Mouse (Mus musculus): Measurements from ENCODE around the gene Rgs2. TPM values are rescaled to one million over a fixed set of nuclear protein-coding genes. Genes with fewer than 3 reads are reported as not detected.
A peak's percentile ranks its signal among the peaks of the same experiment; 100 is the strongest.

Gene Rgs2
- polyA plus RNA-seq (2016; fragmentation: Nextera tagmentation; extraction: Ambion mirVana), result 48.0 and 54.3 TPM in 2 replicates

- under 1% methylated on average over 57 of the region's 57 CpGs for WGBS
- Histone ChIP-seq H3K4me1 (peaks cover 46% of the 10 kb centered on the region), H3K27ac (replicated peaks) (peak within 1 kb of the TSS; percentile 88), H3K9me3 (replicated peaks) (no peaks in the 10 kb centered on the region), H3K36me3 (peaks cover 23% of the 10 kb centered on the region), H3K4me3 (peak within 1 kb of the TSS; percentile 64), H3K27me3 (ENCODE audit: low read depth, poor library complexity, severe bottlenecking) (no peaks in the 10 kb centered on the region)
- peak; percentile 97 for DNase-seq (ENCODE audit: low spot score)
These were observed at the start of gene Rgs2 for GRCm38 (mm10) chr1:144003904-144004740. TSS of gene Rgs2 (minus strand) at chr1:144004161.

- Histone ChIP-seq H3K4me3 (no peak overlapping the region), H3K9me3 (replicated peaks) (no peaks in the 10 kb centered on the region), H3K36me3 (no peaks in the 10 kb centered on the region), H3K27ac (replicated peaks) (no peak overlapping the region), H3K27me3 (ENCODE audit: low read depth, poor library complexity, severe bottlenecking) (no peaks in the 10 kb centered on the region), H3K4me1 (no peaks in the 10 kb centered on the region)
- no peak for DNase-seq (ENCODE audit: low spot score)
- 88% methylated on average over 4 of the region's 4 CpGs for WGBS
These were observed 49.4 kb upstream of the Rgs2 start for GRCm38 (mm10) chr1:144053401-144053800.

- WGBS, result 94% methylated on average over 2 of the region's 2 CpGs
- DNase-seq (ENCODE audit: low spot score), result no peak
- Histone ChIP-seq H3K4me1 (no peaks in the 10 kb centered on the region), H3K4me3 (no peak overlapping the region), H3K27me3 (ENCODE audit: low read depth, poor library complexity, severe bottlenecking) (no peaks in the 10 kb centered on the region), H3K36me3 (no peaks in the 10 kb centered on the region), H3K27ac (replicated peaks) (no peak overlapping the region), H3K9me3 (replicated peaks) (no peaks in the 10 kb centered on the region)
These were observed 37.9 kb upstream of the Rgs2 start for GRCm38 (mm10) chr1:144041826-144042225.

GRCm38 (mm10) chr1:144033498-144033897 lies 29.5 kb upstream of the Rgs2 start:
- no peaks in the 10 kb centered on the region for H3K27me3 ChIP-seq (ENCODE audit: low read depth, poor library complexity, severe bottlenecking)
- H3K4me1 ChIP-seq, result no peaks in the 10 kb centered on the region
- H3K9me3 ChIP-seq (replicated peaks), result no peaks in the 10 kb centered on the region
- H3K4me3 ChIP-seq, result no peak overlapping the region
- DNase-seq (ENCODE audit: low spot score), result no peak
- 85% methylated on average over 1 of the region's 1 CpGs for WGBS
- H3K36me3 ChIP-seq, result no peaks in the 10 kb centered on the region
- H3K27ac ChIP-seq (replicated peaks), result no peak overlapping the region

GRCm38 (mm10) chr1:144030499-144030898 lies 26.5 kb upstream of the Rgs2 start:
- 74% methylated on average over 6 of the region's 6 CpGs for WGBS
- Histone ChIP-seq H3K4me3 (no peak overlapping the region), H3K36me3 (no peaks in the 10 kb centered on the region), H3K9me3 (replicated peaks) (no peaks in the 10 kb centered on the region), H3K27me3 (ENCODE audit: low read depth, poor library complexity, severe bottlenecking) (no peaks in the 10 kb centered on the region), H3K4me1 (no peaks in the 10 kb centered on the region), H3K27ac (replicated peaks) (no peak overlapping the region)
- no peak for DNase-seq (ENCODE audit: low spot score)

- no peak overlapping the region for H3K4me3 ChIP-seq
- H3K36me3 ChIP-seq, result no peaks in the 10 kb centered on the region
- no peaks in the 10 kb centered on the region for H3K27me3 ChIP-seq (ENCODE audit: low read depth, poor library complexity, severe bottlenecking)
- no peaks in the 10 kb centered on the region for H3K4me1 ChIP-seq
- DNase-seq (ENCODE audit: low spot score), result no peak
- H3K9me3 ChIP-seq (replicated peaks), result no peaks in the 10 kb centered on the region
- no peak overlapping the region for H3K27ac ChIP-seq (replicated peaks)
- 92% methylated on average over 10 of the region's 10 CpGs for WGBS
These were observed 25.7 kb upstream of the Rgs2 start for GRCm38 (mm10) chr1:144029679-144030078.

GRCm38 (mm10) chr1:144018417-144018958 lies 14.5 kb upstream of the Rgs2 start:
- Histone ChIP-seq H3K4me3 (no peak overlapping the region), H3K9me3 (replicated peaks) (no peaks in the 10 kb centered on the region), H3K27ac (replicated peaks) (no peak overlapping the region), H3K27me3 (ENCODE audit: low read depth, poor library complexity, severe bottlenecking) (no peaks in the 10 kb centered on the region), H3K4me1 (no peaks in the 10 kb centered on the region; the same call in 1 of the 2 replicates), H3K36me3 (no peaks in the 10 kb centered on the region)
- no peak for DNase-seq (ENCODE audit: low spot score)
- WGBS, result 85% methylated on average over 7 of the region's 7 CpGs

GRCm38 (mm10) chr1:144013913-144014312 lies 10.0 kb upstream of the Rgs2 start:
- DNase-seq (ENCODE audit: low spot score), result no peak
- H3K4me1 ChIP-seq, result no peaks in the 10 kb centered on the region; the same call in 1 of the 2 replicates
- no peak overlapping the region for H3K27ac ChIP-seq (replicated peaks)
- H3K27me3 ChIP-seq (ENCODE audit: low read depth, poor library complexity, severe bottlenecking), result no peaks in the 10 kb centered on the region
- no peaks in the 10 kb centered on the region for H3K9me3 ChIP-seq (replicated peaks)
- H3K4me3 ChIP-seq, result no peak overlapping the region
- no peaks in the 10 kb centered on the region for H3K36me3 ChIP-seq

GRCm38 (mm10) chr1:144007341-144007740 lies 3.4 kb upstream of the Rgs2 start:
- Histone ChIP-seq H3K4me3 (no peak overlapping the region), H3K27ac (replicated peaks) (no peak overlapping the region), H3K4me1 (peaks cover 36% of the 10 kb centered on the region), H3K36me3 (peaks cover under 1% of the 10 kb centered on the region; the same call in 1 of the 2 replicates), H3K9me3 (replicated peaks) (no peaks in the 10 kb centered on the region), H3K27me3 (ENCODE audit: low read depth, poor library complexity, severe bottlenecking) (no peaks in the 10 kb centered on the region)
- 77% methylated on average over 6 of the region's 6 CpGs for WGBS
- DNase-seq (ENCODE audit: low spot score), result no peak

- Histone ChIP-seq H3K9me3 (replicated peaks) (no peaks in the 10 kb centered on the region), H3K4me1 (peaks cover 41% of the 10 kb centered on the region), H3K27me3 (ENCODE audit: low read depth, poor library complexity, severe bottlenecking) (no peaks in the 10 kb centered on the region), H3K27ac (replicated peaks) (peak overlapping the region; percentile 76), H3K4me3 (peak overlapping the region; percentile 26), H3K36me3 (peaks cover 9% of the 10 kb centered on the region)
- WGBS, result 5% methylated on average over 8 of the region's 8 CpGs
- DNase-seq (ENCODE audit: low spot score), result peak; percentile 67
These were observed 2.6 kb upstream of the Rgs2 start for GRCm38 (mm10) chr1:144006542-144006941.

- H3K27ac ChIP-seq (replicated peaks), result no peak overlapping the region
- H3K36me3 ChIP-seq, result peaks cover 18% of the 10 kb centered on the region
- H3K4me3 ChIP-seq, result no peak overlapping the region
- peaks cover 46% of the 10 kb centered on the region for H3K4me1 ChIP-seq
- DNase-seq (ENCODE audit: low spot score), result no peak
- no peaks in the 10 kb centered on the region for H3K27me3 ChIP-seq (ENCODE audit: low read depth, poor library complexity, severe bottlenecking)
- no peaks in the 10 kb centered on the region for H3K9me3 ChIP-seq (replicated peaks)
These were observed 1.7 kb upstream of the Rgs2 start for GRCm38 (mm10) chr1:144005648-144006047.

- Histone ChIP-seq H3K27ac (replicated peaks) (peak overlapping the region; percentile 88), H3K27me3 (ENCODE audit: low read depth, poor library complexity, severe bottlenecking) (no peaks in the 10 kb centered on the region), H3K4me1 (peaks cover 46% of the 10 kb centered on the region), H3K36me3 (peaks cover 23% of the 10 kb centered on the region), H3K9me3 (replicated peaks) (no peaks in the 10 kb centered on the region), H3K4me3 (peak overlapping the region; percentile 64)
- 3% methylated on average over 9 of the region's 9 CpGs for WGBS
- peak; percentile 46 for DNase-seq (ENCODE audit: low spot score)
These were observed 780 bp upstream of the Rgs2 start for GRCm38 (mm10) chr1:144004741-144005140.

GRCm38 (mm10) chr1:144003416-144003815 lies 545 bp downstream of the Rgs2 start:
- Histone ChIP-seq H3K36me3 (peaks cover 23% of the 10 kb centered on the region), H3K9me3 (replicated peaks) (no peaks in the 10 kb centered on the region), H3K27me3 (ENCODE audit: low read depth, poor library complexity, severe bottlenecking) (no peaks in the 10 kb centered on the region), H3K4me1 (peaks cover 46% of the 10 kb centered on the region), H3K27ac (replicated peaks) (peak overlapping the region; percentile 88), H3K4me3 (peak overlapping the region; percentile 64)
- DNase-seq (ENCODE audit: low spot score), result no peak
- 7% methylated on average over 10 of the region's 10 CpGs for WGBS
